Mouse (Mus musculus) fibroblast of lung, adult 2 months (primary cell): ENCODE data around the gene Arhgef16.

Experiments used
- DNase-seq: peaks from one replicate; pipeline ENCODE4 v3.0.0-alpha.2; 2011; ENCODE audit warnings: low read depth

Arhgef16 gene

GRCm38 (mm10) chr4:154293735-154294201 lies 7.7 kb downstream of the Arhgef16 start:
- no peak for DNase-seq

DNA sequence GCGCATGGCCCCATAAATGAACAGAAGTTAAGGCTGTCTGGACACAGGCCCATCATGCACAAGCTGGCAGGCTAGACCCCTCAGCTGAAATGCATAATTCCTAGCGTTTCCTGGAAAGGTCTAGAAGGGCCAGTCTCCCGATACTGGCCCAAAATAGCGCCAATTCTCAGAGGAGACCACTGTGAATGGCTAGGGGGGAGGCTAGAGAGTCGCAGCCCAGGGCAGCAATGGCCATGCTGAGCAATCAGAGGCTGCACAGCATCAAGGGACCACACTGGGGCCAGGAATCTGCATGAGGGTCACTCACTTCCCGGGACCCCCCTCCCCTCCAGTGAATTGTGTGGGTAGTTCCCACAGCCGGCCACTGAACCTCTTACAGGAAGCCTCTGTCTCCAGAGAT lies 17.8 kb downstream of the Arhgef16 start:
- no peak for DNase-seq

- DNase-seq = no peak
These were observed 22.0 kb downstream of the Arhgef16 start for GRCm38 (mm10) chr4:154279481-154279880.

DNA sequence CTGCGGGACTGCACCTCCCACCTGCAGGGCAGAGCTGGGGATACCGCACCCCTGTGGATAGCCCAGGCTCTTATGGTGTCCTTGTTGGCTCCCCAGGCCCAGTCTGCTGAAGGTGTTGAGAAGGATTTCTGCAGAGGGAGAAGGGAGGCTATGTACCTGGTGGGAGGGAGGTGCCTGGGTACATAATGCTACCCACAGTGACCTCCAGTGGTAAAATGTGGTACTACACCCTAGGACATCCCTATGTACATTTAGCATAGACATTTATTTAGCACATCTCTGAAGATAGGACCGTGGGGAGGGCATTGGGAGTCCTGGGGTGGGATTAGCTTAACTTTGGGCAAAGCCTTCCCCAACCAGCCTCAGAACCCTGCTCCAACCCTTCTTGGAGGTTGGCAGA lies 28.5 kb downstream of the Arhgef16 start:
- peak; percentile 24 for DNase-seq

- DNase-seq = no peak
These were observed 32.0 kb downstream of the Arhgef16 start for GRCm38 (mm10) chr4:154269520-154269919.

DNA sequence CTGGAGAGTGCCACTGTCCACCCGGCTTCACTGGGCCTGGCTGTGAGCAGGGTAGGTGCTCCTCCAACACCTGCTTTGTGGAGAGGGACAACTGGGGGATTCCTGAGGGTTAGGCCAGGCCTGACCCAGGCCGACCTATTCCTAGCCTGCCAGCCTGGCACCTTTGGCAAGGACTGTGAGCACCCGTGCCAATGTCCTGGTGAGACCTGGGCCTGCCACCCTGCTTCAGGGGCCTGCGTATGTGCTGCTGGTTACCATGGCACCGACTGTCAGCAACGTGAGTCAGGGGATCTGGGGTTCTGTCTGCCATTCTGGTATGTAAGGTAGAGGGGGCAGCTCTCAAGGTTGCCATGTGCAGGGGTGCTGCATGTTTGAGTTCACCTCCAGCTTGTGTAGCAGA lies 34.0 kb downstream of the Arhgef16 start:
- DNase-seq = no peak

- no peak for DNase-seq
These were observed 39.4 kb downstream of the Arhgef16 start for GRCm38 (mm10) chr4:154262071-154262470.

DNA sequence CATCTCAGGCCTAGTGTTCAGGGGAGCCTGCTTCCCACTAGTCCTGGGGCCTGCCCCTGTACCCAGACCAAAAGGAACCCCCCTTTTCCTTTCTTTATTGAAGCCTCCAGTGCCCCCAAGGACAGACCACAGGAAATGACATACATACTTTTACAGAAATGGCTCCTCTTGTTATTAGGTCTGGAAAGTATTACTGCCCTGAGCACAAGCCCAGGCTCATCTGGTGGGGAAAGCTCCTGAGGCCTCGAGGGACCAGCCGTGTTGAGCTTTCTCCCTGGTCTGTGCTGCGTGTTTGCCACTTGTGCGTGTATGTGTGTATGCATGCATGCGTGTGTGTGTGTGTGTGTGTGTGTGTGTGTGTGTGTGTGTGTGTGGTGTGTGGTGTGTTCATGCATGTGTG lies 40.7 kb downstream of the Arhgef16 start:
- no peak for DNase-seq

DNA sequence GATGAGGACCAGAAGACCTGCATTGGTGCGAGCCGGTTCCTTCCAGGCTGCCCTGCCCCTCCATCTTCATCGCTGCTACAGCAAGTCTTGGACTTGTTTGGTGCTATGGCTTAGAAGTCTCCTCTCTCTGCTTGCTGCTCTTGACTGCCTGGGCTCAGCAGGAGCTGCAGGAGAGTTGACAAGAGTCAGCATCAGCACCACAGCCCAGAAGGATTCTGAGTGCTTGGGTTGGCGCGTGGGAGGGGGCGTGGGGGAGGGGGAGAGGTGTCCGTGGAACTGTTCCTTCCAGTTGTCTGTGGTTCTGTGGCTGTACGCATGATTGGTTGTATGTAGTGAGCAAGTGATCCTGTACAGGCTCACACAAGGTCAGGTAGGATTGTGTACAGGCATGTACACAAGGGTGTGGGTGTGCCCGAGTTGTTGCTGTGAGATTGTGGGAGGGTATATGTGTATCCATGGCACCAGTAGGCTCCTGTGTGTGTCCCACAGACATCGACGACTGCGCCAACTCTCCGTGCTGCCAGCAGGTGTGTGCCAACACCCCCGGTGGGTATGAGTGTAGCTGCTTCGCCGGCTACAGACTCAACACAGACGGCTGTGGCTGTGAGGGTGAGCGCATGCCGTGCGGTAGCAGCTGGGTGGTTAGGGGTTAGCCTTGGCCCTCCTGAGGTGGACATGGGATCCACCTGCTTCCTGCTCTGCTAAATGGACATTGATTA lies 48.8 kb downstream of the Arhgef16 start:
- no peak for DNase-seq

GRCm38 (mm10) chr4:154249316-154249715 lies 52.2 kb downstream of the Arhgef16 start:
- no peak for DNase-seq

DNA sequence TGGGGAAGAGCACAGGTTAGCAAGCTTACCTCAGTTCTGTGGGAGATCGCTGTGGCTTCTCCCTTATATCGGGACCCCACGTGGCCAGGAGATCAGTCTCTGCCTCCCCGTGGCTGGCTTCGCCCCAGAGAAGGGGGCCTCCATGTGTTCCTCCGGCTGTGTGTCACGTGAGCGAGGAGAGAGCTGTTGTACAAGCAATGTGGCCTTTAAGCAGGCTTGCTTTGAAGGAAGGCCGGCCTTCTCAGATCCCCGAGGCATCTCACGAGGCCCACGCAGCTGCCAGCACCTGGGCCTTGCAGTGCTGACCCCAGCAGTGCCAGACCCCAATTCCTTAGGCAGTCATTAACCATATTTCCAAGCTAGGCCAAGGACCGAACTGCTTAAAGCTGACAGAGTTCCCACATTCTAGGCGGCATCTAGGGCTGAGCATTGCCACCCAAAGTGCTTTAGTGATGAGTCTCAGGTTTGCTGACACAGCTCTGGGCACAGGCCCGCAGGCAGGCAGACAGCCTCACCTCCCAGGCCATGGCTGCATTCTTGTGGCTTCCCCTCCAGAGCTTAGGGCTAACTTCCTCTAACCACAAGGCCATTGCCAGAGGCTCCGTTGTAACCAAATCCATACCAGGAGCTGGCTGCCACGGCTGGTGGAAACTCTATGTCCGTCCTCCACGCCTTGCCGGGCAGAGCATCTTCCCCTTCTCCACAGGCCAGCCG lies 53.2 kb downstream of the Arhgef16 start:
- peak; percentile 88 for DNase-seq

- no peak for DNase-seq
These were observed 54.0 kb downstream of the Arhgef16 start for GRCm38 (mm10) chr4:154247207-154248091.

- DNase-seq = no peak
These were observed 55.1 kb downstream of the Arhgef16 start for GRCm38 (mm10) chr4:154246115-154247040.

- peak; percentile 95 for DNase-seq
These were observed 56.1 kb downstream of the Arhgef16 start for GRCm38 (mm10) chr4:154245342-154245741.

DNA sequence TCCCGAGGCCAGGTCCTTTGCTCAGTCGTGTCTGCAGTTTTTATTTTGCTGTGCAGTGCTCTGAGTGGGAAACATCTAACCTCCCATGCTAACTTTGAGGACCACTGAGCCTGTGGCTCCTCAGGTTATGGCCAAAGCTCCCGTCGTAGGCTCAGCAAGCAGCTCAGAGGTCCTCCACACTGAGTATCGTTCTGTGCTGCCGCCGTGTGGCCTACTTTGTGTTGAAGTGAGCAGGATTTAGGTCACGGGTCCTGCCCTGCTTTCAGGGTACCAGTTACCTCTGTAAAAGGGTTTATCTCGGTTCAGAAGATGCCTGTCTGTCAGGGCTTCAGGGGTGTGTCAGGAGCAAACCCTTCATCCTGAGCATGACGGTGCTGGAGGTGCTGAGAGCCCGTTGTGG lies 60.9 kb downstream of the Arhgef16 start:
- DNase-seq = no peak

GRCm38 (mm10) chr4:154239199-154239598 lies 62.3 kb downstream of the Arhgef16 start:
- DNase-seq = no peak

GRCm38 (mm10) chr4:154237306-154237705 lies 64.2 kb downstream of the Arhgef16 start:
- no peak for DNase-seq

DNA sequence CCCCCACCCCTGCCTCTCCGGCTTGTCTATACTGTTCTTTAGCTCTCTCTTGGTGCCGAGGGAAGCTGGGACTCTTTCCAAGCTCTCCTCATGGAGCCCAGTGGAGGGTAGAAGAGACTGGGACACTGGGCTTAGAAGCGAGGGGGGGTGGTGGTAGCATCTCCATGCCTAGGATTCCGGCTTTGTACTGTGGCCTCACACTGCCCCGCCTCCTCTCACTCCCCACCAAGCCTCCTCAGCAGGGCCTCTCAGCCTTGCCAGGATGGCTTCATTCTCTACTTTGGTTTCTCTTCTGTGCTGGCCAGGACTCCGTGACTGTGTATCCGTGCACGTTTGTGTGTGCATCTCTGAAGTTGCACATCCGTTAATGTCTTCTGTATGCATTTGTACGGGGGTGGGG lies 64.6 kb downstream of the Arhgef16 start:
- no peak for DNase-seq

DNA sequence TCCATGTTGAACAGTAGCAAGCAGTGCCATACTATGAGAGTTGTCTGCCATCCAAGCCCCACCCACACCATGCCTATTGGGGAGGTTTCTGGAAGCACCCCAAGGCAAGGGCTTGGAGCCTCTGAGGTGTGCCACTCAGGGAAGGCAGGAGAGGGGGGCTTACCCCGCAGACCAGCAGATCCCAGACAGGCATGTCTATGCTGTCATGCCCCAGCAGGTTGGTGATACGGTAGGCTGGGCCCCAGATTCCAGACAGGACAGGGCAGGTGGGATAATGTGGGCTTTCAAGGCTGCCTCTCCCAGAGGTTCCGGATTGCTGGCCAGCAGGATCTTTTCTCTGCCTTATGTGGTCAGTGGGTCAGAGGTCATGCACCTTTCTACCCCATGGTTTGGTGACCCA lies 65.5 kb downstream of the Arhgef16 start:
- DNase-seq = no peak

GRCm38 (mm10) chr4:154232295-154232694 lies 69.2 kb downstream of the Arhgef16 start:
- DNase-seq = no peak

DNA sequence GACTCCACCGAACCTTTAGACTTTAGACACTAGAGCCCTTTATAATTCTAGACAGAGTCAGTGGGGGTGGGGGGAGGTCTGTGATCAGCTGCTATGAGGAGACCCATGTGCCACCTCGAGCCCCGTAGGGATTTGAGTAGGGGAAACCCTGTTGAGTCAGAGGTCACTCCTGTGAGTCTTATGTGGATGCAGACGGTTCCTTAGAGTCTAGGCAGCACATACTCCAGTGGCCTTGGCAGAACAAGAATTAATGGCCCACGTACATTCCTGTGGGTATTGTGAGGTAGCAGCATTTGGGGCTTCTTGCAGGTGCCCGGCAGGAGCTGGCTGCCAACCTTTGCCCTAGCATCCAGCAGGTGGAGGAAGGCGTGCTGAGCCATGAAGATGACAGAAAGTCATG lies 70.1 kb downstream of the Arhgef16 start:
- no peak for DNase-seq
